Mouse (Mus musculus): ENCODE data around the gene Itgb5. TPM values are rescaled to one million over a fixed set of nuclear protein-coding genes. Genes with fewer than 3 reads are reported as not detected.

Itgb5 gene
- total and polyA plus RNA-seq, 3 experiments = 0.85 to 20.1 (median 1.8) TPM

- H3K9me3 ChIP-seq (replicated peaks; ENCODE audit: low read length) = no peaks in the 10 kb centered on the region
- no peak for TF ChIP-seq RCOR1 (conservative IDR thresholded peaks at IDR 0.05; ENCODE audit: low read depth, low read length)
- no peak for TF ChIP-seq ZMIZ1 (IDR thresholded peaks at IDR 0.05; ENCODE audit: low read depth, low read length)
- TF ChIP-seq EP300 (IDR thresholded peaks at IDR 0.05; ENCODE audit: low read length) = no peak
- no peak for TF ChIP-seq NELFE (IDR thresholded peaks at IDR 0.05; ENCODE audit: low read depth, low read length)
- TF ChIP-seq ZC3H11A (IDR thresholded peaks at IDR 0.05; ENCODE audit: low read depth, low read length) = no peak
- no peak for TF ChIP-seq E2F4 (IDR thresholded peaks at IDR 0.05; ENCODE audit: insufficient replicate concordance, low read depth, low read length)
- TF ChIP-seq MAFK (IDR thresholded peaks at IDR 0.05; ENCODE audit: insufficient replicate concordance, low read length) = no peak
- no peak for TF ChIP-seq ELF1 (IDR thresholded peaks at IDR 0.05; ENCODE audit: low read depth, low read length)
- TF ChIP-seq PAX5 (IDR thresholded peaks at IDR 0.05; ENCODE audit: low read length) = no peak
- TF ChIP-seq CTCF (conservative IDR thresholded peaks at IDR 0.05 in 1 of 2, IDR thresholded peaks at IDR 0.05 in 1 of 2; ENCODE audit: low read depth in 2 of 2, low read length in 2 of 2) = no peak
- TF ChIP-seq ETS1 (conservative IDR thresholded peaks at IDR 0.05; ENCODE audit: low read depth, low read length) = no peak
- TF ChIP-seq CHD1 (IDR thresholded peaks at IDR 0.05; ENCODE audit: low read depth, low read length) = no peak
- no peak for TF ChIP-seq ZKSCAN1 (IDR thresholded peaks at IDR 0.05; ENCODE audit: borderline replicate concordance, low read depth, low read length)
- no peak overlapping the region for H3K4me3 ChIP-seq (replicated peaks in 1 of 3; ENCODE audit: low read depth in 2 of 3, low read length in 2 of 3, poor library complexity in 1 of 3)
- H3K9ac ChIP-seq (ENCODE audit: insufficient read depth, low read depth) = no peak overlapping the region
- H3K27ac ChIP-seq (ENCODE audit: insufficient read depth, low read depth) = no peak overlapping the region
- H3K36me3 ChIP-seq (replicated peaks in 1 of 2; ENCODE audit: control insufficient read depth in 1 of 2, insufficient read depth in 1 of 2, low read length in 1 of 2) = peaks cover 0 to 5% of the 10 kb centered on the region in 2 experiments
- H3K4me2 ChIP-seq (ENCODE audit: insufficient read depth, low read depth, poor library complexity, severe bottlenecking) = no peak overlapping the region
- in situ Hi-C loops (cut with MboI; ENCODE audit: low pct_ligation_motif_present, low pct_unique_long_range_greater_than_20kb, low sequenced_read_pairs) = no loop called here
- peaks cover 21% of the 10 kb centered on the region for H3K27me3 ChIP-seq (replicated peaks)
- no peak for DNase-seq (ENCODE audit: extremely low read depth)
- H3K79me2 ChIP-seq (replicated peaks; ENCODE audit: control insufficient read depth, extremely low read depth, insufficient read depth, poor library complexity, severe bottlenecking) = no peaks in the 10 kb centered on the region
- 0 out of 4 replicates have a peak, but pooled peaks cover 0 to 3% of the 10 kb centered on the region in 2 experiments for H3K4me1 ChIP-seq (ENCODE audit: control insufficient read depth in 1 of 2, insufficient read depth in 2 of 2)
- dilution Hi-C loops (cut with MboI; ENCODE audit: extremely low pct_ligation_motif_present, extremely low pct_unique_long_range_greater_than_20kb, low sequenced_read_pairs) = no loop called here
Measured at GRCm38 (mm10) chr16:33922111-33923000, 92.9 kb downstream of the Itgb5 start.

GRCm38 (mm10) chr16:33923001-33923316 is 93.5 kb downstream of the Itgb5 start:
- Histone ChIP-seq H3K27me3 (replicated peaks) (peaks cover 21% of the 10 kb centered on the region), H3K9ac (ENCODE audit: insufficient read depth, low read depth) (no peak overlapping the region), H3K79me2 (replicated peaks; ENCODE audit: control insufficient read depth, extremely low read depth, insufficient read depth, poor library complexity, severe bottlenecking) (no peaks in the 10 kb centered on the region), H3K4me1 (ENCODE audit: control insufficient read depth in 1 of 2, insufficient read depth in 2 of 2) (0 out of 4 replicates have a peak, but pooled peaks cover 0 to 3% of the 10 kb centered on the region in 2 experiments), H3K4me2 (ENCODE audit: insufficient read depth, low read depth, poor library complexity, severe bottlenecking) (no peak overlapping the region), H3K4me3 (replicated peaks in 1 of 3; ENCODE audit: low read depth in 2 of 3, low read length in 2 of 3, poor library complexity in 1 of 3) (no peak overlapping the region), H3K9me3 (replicated peaks; ENCODE audit: low read length) (no peaks in the 10 kb centered on the region), H3K36me3 (replicated peaks in 1 of 2; ENCODE audit: control insufficient read depth in 1 of 2, insufficient read depth in 1 of 2, low read length in 1 of 2) (peaks cover 0 to 5% of the 10 kb centered on the region in 2 experiments), H3K27ac (ENCODE audit: insufficient read depth, low read depth) (no peak overlapping the region)
- DNase-seq (ENCODE audit: extremely low read depth) = no peak
- TF ChIP-seq MAX (IDR thresholded peaks at IDR 0.05; ENCODE audit: low read length) (no peak), E2F4 (IDR thresholded peaks at IDR 0.05; ENCODE audit: insufficient replicate concordance, low read depth, low read length) (no peak), ZC3H11A (IDR thresholded peaks at IDR 0.05; ENCODE audit: low read depth, low read length) (no peak), CHD1 (IDR thresholded peaks at IDR 0.05; ENCODE audit: low read depth, low read length) (no peak), IRF4 (IDR thresholded peaks at IDR 0.05; ENCODE audit: low read depth, low read length) (no peak), CHD2 (IDR thresholded peaks at IDR 0.05; ENCODE audit: low read length) (no peak), NRF1 (IDR thresholded peaks at IDR 0.05; ENCODE audit: low read depth, low read length) (no peak), HCFC1 (IDR thresholded peaks at IDR 0.05; ENCODE audit: low read depth, low read length) (no peak), TBP (conservative IDR thresholded peaks at IDR 0.05; ENCODE audit: low read depth, low read length) (no peak), KAT2A (IDR thresholded peaks at IDR 0.05; ENCODE audit: insufficient replicate concordance, low read length) (no peak), RAD21 (IDR thresholded peaks at IDR 0.05; ENCODE audit: low read depth, low read length) (no peak), MEF2A (IDR thresholded peaks at IDR 0.05; ENCODE audit: borderline replicate concordance, low read depth, low read length) (no peak), POLR2AphosphoS2 (IDR thresholded peaks at IDR 0.05; ENCODE audit: low read depth, low read length) (no peak), RCOR1 (conservative IDR thresholded peaks at IDR 0.05; ENCODE audit: low read depth, low read length) (no peak)
- dilution Hi-C loops (cut with MboI; ENCODE audit: extremely low pct_ligation_motif_present, extremely low pct_unique_long_range_greater_than_20kb, low sequenced_read_pairs) = no loop called here
- in situ Hi-C loops (cut with MboI; ENCODE audit: low pct_ligation_motif_present, low pct_unique_long_range_greater_than_20kb, low sequenced_read_pairs) = no loop called here

All from CH12.LX (cell line).